Comparison of ENCODE assay signal across 16 mouse cellular contexts in the genomic region with DNA sequence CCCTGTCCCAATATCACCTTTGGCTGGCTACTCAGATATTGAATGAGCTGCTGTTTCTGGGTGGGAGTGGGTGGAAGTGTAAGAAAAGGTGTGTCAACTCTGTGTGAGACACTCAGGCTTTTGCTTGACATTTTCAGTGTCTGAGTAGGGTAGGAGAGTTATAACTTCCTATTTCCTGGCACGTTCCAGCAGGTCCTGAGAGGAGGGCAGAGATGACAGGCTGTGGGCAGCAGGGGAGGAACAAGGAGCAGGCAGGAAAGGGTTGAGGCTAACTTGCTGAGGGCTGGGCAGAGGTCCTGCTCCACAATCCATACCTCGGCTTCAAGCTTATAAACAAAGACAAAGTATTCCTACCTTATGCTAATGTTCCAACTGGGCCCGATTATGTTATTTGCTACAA.
"Had no signal": no experiment of that assay in that cellular context is flagged by ENCODE, and none has a peak within 500 bp of the region (broad histone marks: within the 10 kb centered on the region; RNA-seq: fewer than 3 reads in every experiment).

No protein-coding gene starts in this region.

- H3K9me3 ChIP-seq: limb, embryonic 10.5 days; liver, embryonic 15.5 days; neural tube, embryonic 13.5 days had no signal

- H3K9ac ChIP-seq: liver, embryonic 15.5 days; neural tube, embryonic 13.5 days had no signal

- H3K4me3 ChIP-seq: left cerebral cortex, adult 2 months; limb, embryonic 10.5 days; liver, embryonic 15.5 days; neural tube, embryonic 13.5 days had no signal

- H3K27me3 ChIP-seq: liver, embryonic 15.5 days; neural tube, embryonic 13.5 days had no signal

- ATAC-seq: lung, postnatal 0 days had no signal

- DNase-seq: kidney, adult 18-20 months; lung, adult 2 months; lung, postnatal 36 days; midbrain, embryonic 14.5 days; retina, postnatal 1 day; right cerebral cortex, postnatal 4 days; spleen, adult 18-20 months; thymus, adult 18-20 months; thymus, postnatal 14 days had no signal

- H3K4me2 ChIP-seq: liver, embryonic 11.5 days; liver, embryonic 15.5 days; neural tube, embryonic 13.5 days had no signal

- H3K36me3 ChIP-seq: limb, embryonic 10.5 days; liver, embryonic 15.5 days; neural tube, embryonic 13.5 days had no signal

- H3K27ac ChIP-seq: kidney, postnatal 0 days; left cerebral cortex, adult 2 months; limb, embryonic 10.5 days; liver, embryonic 15.5 days; neural tube, embryonic 13.5 days had no signal
